Mouse (Mus musculus) liver, postnatal 0 days (tissue): ENCODE results near the gene Gm2310.

Experiments
- CTCF ChIP-seq: sonication (generic); IDR thresholded peaks from 2 replicates; pipeline ENCODE4 v1.5.1; 2016; ENCODE audit warnings: antibody characterized with exemption, low read depth
- EP300 ChIP-seq: IDR thresholded peaks from 2 replicates; pipeline ENCODE4 v1.6.1; 2016; ENCODE audit warnings: antibody characterized with exemption, low read depth, mild to moderate bottlenecking

GRCm38 (mm10) chr15:8564331-8564730 is 44.6 kb upstream of the Gm2310 start:
- no peak for TF ChIP-seq CTCF
- no peak for TF ChIP-seq EP300
